In genomic region chr11:114912847-114913246, GRCm38 (mm10) we compare ENCODE assay signal across 7 mouse cellular contexts. TPM values are rescaled to one million over a fixed set of nuclear protein-coding genes. Genes with fewer than 3 reads are reported as not detected.
DNase-seq lines count a peak whose midpoint lies in the region; ATAC-seq and TF ChIP-seq lines count a peak whose summit lies in the region.

No protein-coding gene starts in this region.

- no peak overlapping the region for H3K27ac ChIP-seq in midbrain, embryonic 16.5 days (ENCODE audit: low read length)
- no peak overlapping the region for H3K27ac ChIP-seq in spleen, adult 2 months (ENCODE audit: insufficient read depth, low read length)

- peak; percentile 56; the same call in 1 of the 2 replicates for ATAC-seq in midbrain, embryonic 16.5 days

- 15% methylated on average over 9 of the region's 9 CpGs for WGBS in midbrain, embryonic 16.5 days
- whole genome bisulfite sequencing in spleen, adult 2 months, result 2% methylated on average over 9 of the region's 9 CpGs

- H3K9ac ChIP-seq in midbrain, embryonic 16.5 days (ENCODE audit: low read depth, low read length), result no peak overlapping the region

- H3K4me2 ChIP-seq in midbrain, embryonic 16.5 days (ENCODE audit: low read length), result no peak overlapping the region

- no peak overlapping the region for H3K4me3 ChIP-seq in midbrain, embryonic 16.5 days (ENCODE audit: low read depth, low read length)
- H3K4me3 ChIP-seq in spleen, adult 2 months (ENCODE audit: extremely low read depth, insufficient read depth, insufficient read length), result no peak overlapping the region

- intact Hi-C loops in left cerebral cortex, postnatal 4 days (cut with DNase I), result loop anchor here (5.0 kb wide), 2 partner anchors 101 to 241 kb away; no protein-coding TSS in a partner anchor

- TF ChIP-seq CTCF in spleen, adult 2 months (IDR thresholded peaks at IDR 0.05; ENCODE audit: extremely low read depth, insufficient read depth, insufficient read length, insufficient replicate concordance), result peak; percentile 76; the same call in 1 of the 2 replicates

- H3K4me1 ChIP-seq in midbrain, embryonic 16.5 days (ENCODE audit: control insufficient read depth, insufficient read depth, low read length), result no peaks in the 10 kb centered on the region
- no peaks in the 10 kb centered on the region for H3K4me1 ChIP-seq in spleen, adult 2 months (ENCODE audit: control insufficient read depth, insufficient read depth, insufficient read length)

- no peaks in the 10 kb centered on the region for H3K9me3 ChIP-seq in midbrain, embryonic 16.5 days (replicated peaks; ENCODE audit: control insufficient read depth, low read length, poor library complexity, severe bottlenecking)

- no peaks in the 10 kb centered on the region for H3K36me3 ChIP-seq in midbrain, embryonic 16.5 days (ENCODE audit: control insufficient read depth, insufficient read depth, low read length)
- no peaks in the 10 kb centered on the region for H3K36me3 ChIP-seq in spleen, adult 2 months (ENCODE audit: control insufficient read depth, insufficient read depth, low read length)

- H3K27me3 ChIP-seq in midbrain, embryonic 16.5 days (ENCODE audit: control insufficient read depth, insufficient read depth, low read depth, low read length), result no peaks in the 10 kb centered on the region
- H3K27me3 ChIP-seq in spleen, adult 2 months (ENCODE audit: control insufficient read depth, insufficient read depth, low read length), result no peaks in the 10 kb centered on the region

- no peak for TF ChIP-seq POLR2A in spleen, adult 2 months (IDR thresholded peaks at IDR 0.05; ENCODE audit: low read depth, low read length)

- peak; percentile 71 to 90 for DNase-seq in adrenal gland, adult (ENCODE audit: inconsistent age in 2 of 2, low spot score in 1 of 2)
- DNase-seq in cerebellum, postnatal 25 days, result peak; percentile 90 to 93
- DNase-seq in gastrocnemius, adult 18-20 months (ENCODE audit: low spot score), result peak; percentile 71
- peak; percentile 79 for DNase-seq in kidney, adult 18-20 months
- peak; percentile 82 for DNase-seq in left cerebral cortex, postnatal 4 days
- peak; percentile 32 to 56 for DNase-seq in spleen, adult 2 months (ENCODE audit: low read depth in 1 of 2, low spot score in 2 of 2)

RNA-seq across cellular contexts. Expression of gene Cd300lb, which starts 21.3 kb away (rescaled TPM):
- total RNA-seq in gastrocnemius, adult 18-20 months (2021), result under 1 TPM; 0.09 to 0.24 TPM
- not detected for total RNA-seq in left cerebral cortex, postnatal 4 days (2021)
- 0.07 TPM in 1 of 2 replicates, not detected in the other for polyA plus RNA-seq in midbrain, embryonic 16.5 days (2015; fragmentation: Nextera tagmentation; extraction: Ambion mirVana)
- 3.1 and 5.3 TPM in 2 replicates for polyA plus RNA-seq in spleen, adult 2 months (2012; rRNA removed)

RNA-seq across cellular contexts. Expression of gene Cd300a, which starts 23.0 kb away (rescaled TPM):
- under 1 TPM; 0.59 to 0.81 TPM for total RNA-seq in gastrocnemius, adult 18-20 months (2021)
- total RNA-seq in left cerebral cortex, postnatal 4 days (2021), result under 1 TPM; 0.44 to 0.54 TPM
- 1.2 and 1.3 TPM in 2 replicates for polyA plus RNA-seq in midbrain, embryonic 16.5 days (2015; fragmentation: Nextera tagmentation; extraction: Ambion mirVana)
- 11.6 and 12.5 TPM in 2 replicates for polyA plus RNA-seq in spleen, adult 2 months (2012; rRNA removed)

RNA-seq across cellular contexts. Expression of gene Cd300c, which starts 56.1 kb away (rescaled TPM):
- not detected for total RNA-seq in gastrocnemius, adult 18-20 months (2021)
- not detected for total RNA-seq in left cerebral cortex, postnatal 4 days (2021)
- polyA plus RNA-seq in midbrain, embryonic 16.5 days (2015; fragmentation: Nextera tagmentation; extraction: Ambion mirVana), result not detected in 2 replicates
- polyA plus RNA-seq in spleen, adult 2 months (2012; rRNA removed), result 5.8 and 10.8 TPM in 2 replicates
